Mouse (Mus musculus) left cerebral cortex, postnatal 4 days (tissue): ENCODE data around the gene Ppp1r12c. TPM values are rescaled to one million over a fixed set of nuclear protein-coding genes. Genes with fewer than 3 reads are reported as not detected.

Source experiments
- DNase-seq: peaks from one replicate; pipeline ENCODE4 v3.0.0-alpha.2; 2022
- intact Hi-C: fragments of 180-260 bp; cut with DNase I; formaldehyde crosslinking; loops from one replicate; pipeline ENCODE4 v1.15.1; 2025
- microRNA-seq: library from miRNA; unstranded; fragments of <30 nt; microRNA quantifications from one replicate; pipeline ENCODE4 v1.2.0, GENCODE M21; 2022
- total RNA-seq, 2 experiments: library from RNA; stranded (reverse); gene quantifications; 2 replicates each; pipeline ENCODE4 v1.2.3; 2021

The Ppp1r12c gene
- total RNA-seq, 2 experiments from 2014 or later: 123 to 135 TPM

DNA sequence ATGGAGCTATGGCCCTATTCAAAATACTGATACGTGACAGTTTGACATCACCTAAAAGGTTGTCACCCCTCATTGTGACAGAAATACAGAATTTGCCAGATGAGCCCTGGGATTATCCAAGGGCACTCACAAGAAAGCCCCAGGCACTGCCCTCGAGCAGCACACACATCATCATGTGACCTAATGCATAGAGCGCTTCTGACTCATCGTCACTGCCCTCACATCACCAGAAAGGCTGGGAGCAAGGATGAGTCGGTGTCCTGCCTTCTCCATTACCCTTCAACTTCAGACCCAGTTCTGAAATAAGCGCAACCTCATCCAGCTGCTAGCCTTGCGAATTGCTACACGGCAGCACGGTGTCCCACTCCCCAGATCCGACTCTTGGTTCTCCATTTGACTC lies 60.9 kb downstream of the Ppp1r12c start:
- no peak for DNase-seq
- intact Hi-C loops: no loop called here

GRCm38 (mm10) chr7:4437721-4438120 lies 63.8 kb downstream of the Ppp1r12c start:
- intact Hi-C loops: no loop called here

DNA sequence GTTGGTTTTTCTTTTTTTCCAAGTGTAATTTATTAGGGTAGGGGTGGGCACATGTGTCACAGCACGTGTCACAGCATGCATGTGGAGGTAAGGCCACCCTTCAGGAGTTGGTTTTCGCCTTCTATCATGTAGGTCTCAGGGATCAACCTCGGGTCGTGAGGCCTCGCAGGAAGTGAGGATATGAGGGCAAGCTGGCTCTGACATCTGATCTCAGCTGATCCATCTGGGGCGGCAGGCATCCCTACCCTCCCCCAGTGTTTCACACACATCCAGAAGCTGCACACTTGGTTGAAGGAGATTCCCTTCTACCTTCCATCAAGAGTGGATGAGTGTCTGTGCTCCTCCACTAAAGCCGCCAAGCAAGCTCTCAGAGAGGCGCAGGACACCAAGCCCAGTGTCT lies 69.5 kb downstream of the Ppp1r12c start:
- DNase-seq: no peak
- intact Hi-C loops: loop anchor here (5.0 kb wide), 1 partner anchor 840 kb away; no protein-coding TSS in a partner anchor

More at GRCm38 (mm10) chr7:4437721-4438120, 63.8 kb downstream of the Ppp1r12c start:
- DNase-seq: no peak

- DNase-seq: peak; percentile 78
- intact Hi-C loops: loop anchor here (5.0 kb wide), 1 partner anchor 839 kb away; no protein-coding TSS in a partner anchor
These were observed 69.9 kb downstream of the Ppp1r12c start for GRCm38 (mm10) chr7:4431548-4431947.

Small RNA genes within 50 kb of the gene (microRNA-seq; reads per million reads assigned to microRNA genes)
- not detected for gene Gm24605

Other genes starting within 250 kb of the Ppp1r12c start
- gene Ncr1, start 164.0 kb downstream of the Ppp1r12c start, total RNA-seq: not detected
- not detected for gene Gp6, start 103.9 kb downstream of the Ppp1r12c start, total RNA-seq
- 10 to 100 TPM; 42.4 to 45.0 TPM for gene Rdh13, start 56.0 kb downstream of the Ppp1r12c start, total RNA-seq
- 1 to 10 TPM; 5.1 to 8.0 TPM for gene Eps8l1, start 41.0 kb downstream of the Ppp1r12c start, total RNA-seq
- 1 to 10 TPM in 1 of 2 experiments, under 1 TPM in 1; 0.89 to 1.0 TPM for gene Tnnt1, start 14.7 kb upstream of the Ppp1r12c start, total RNA-seq
- 1 to 10 TPM; 1.8 to 2.0 TPM for gene Tnni3, start 22.5 kb upstream of the Ppp1r12c start, total RNA-seq
- gene Dnaaf3, start 30.8 kb upstream of the Ppp1r12c start, total RNA-seq: under 1 TPM; 0.50 to 0.77 TPM
- gene Syt5, start 45.9 kb upstream of the Ppp1r12c start, total RNA-seq: 100 to 1,000 TPM; 205 to 208 TPM
- 1 to 10 TPM; 1.7 to 2.1 TPM for gene Ptprh, start 102.4 kb upstream of the Ppp1r12c start, total RNA-seq
- 10 to 100 TPM; 12.5 to 14.8 TPM for gene Tmem86b, start 129.7 kb upstream of the Ppp1r12c start, total RNA-seq
- 10 to 100 TPM; 87.9 to 89.1 TPM for gene Ppp6r1, start 157.3 kb upstream of the Ppp1r12c start, total RNA-seq
- 100 to 1,000 TPM in 1 of 2 experiments, 10 to 100 TPM in 1; 99.7 to 111 TPM for gene Hspbp1, start 183.4 kb upstream of the Ppp1r12c start, total RNA-seq
- gene Brsk1, start 188.9 kb upstream of the Ppp1r12c start, total RNA-seq: 100 to 1,000 TPM; 258 to 262 TPM
- not detected for gene Tmem150b, start 223.6 kb upstream of the Ppp1r12c start, total RNA-seq
- 10 to 100 TPM; 53.2 to 58.9 TPM for gene Kmt5c, start 238.4 kb upstream of the Ppp1r12c start, total RNA-seq